ENCODE assay signal across 8 mouse cellular contexts in the genomic region with DNA sequence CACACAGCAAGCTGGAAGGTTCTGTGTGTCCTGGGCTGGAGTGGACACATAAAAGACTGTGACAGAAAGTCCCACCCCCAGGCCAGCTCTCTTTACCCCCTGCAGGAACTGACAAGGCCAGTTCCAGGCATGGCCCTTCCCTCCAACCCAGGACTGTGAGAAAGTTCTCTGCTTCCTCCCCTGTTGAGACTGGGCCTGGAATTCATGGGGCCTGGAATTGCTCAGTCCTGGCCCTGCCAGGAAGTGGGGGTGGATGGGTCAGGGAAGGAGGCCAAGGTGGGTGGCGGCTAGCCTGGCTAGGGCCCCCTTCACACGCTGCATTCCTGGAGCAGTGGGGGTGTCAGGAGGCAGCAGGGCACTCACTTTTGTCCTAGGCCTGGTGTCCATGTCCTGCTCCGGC. TPM values are rescaled to one million over a fixed set of nuclear protein-coding genes. Genes with fewer than 3 reads are reported as not detected.
DNase-seq lines count a peak whose midpoint lies in the region; ATAC-seq and TF ChIP-seq lines count a peak whose summit lies in the region.

No protein-coding gene starts in this region.

- ATAC-seq in intestine, embryonic 16.5 days, result peak; percentile 64
- ATAC-seq in liver, embryonic 15.5 days (ENCODE audit: insufficient read depth), result peak; percentile 41
- ATAC-seq in inflammation-experienced regulatory T-cells, adult 6 months, result no peak

- 0 out of 2 replicates have a peak overlapping the region, but pooled peaks have one; percentile 34 for H3K9ac ChIP-seq in ES-E14 (ENCODE audit: insufficient read depth, low read depth, low read length, poor library complexity, severe bottlenecking)
- peak overlapping the region; percentile 64 for H3K9ac ChIP-seq in intestine, embryonic 16.5 days (ENCODE audit: low read depth, low read length)
- no peak overlapping the region; the same call in 1 of the 2 replicates for H3K9ac ChIP-seq in liver, embryonic 15.5 days

- no peak overlapping the region for H3K4me2 ChIP-seq in intestine, embryonic 16.5 days (ENCODE audit: low read depth, low read length)
- no peak overlapping the region for H3K4me2 ChIP-seq in liver, embryonic 15.5 days

- no peaks in the 10 kb centered on the region for H3K9me3 ChIP-seq in ES-E14 (ENCODE audit: control insufficient read depth, insufficient read depth, low read depth, low read length)
- H3K9me3 ChIP-seq in intestine, embryonic 16.5 days (ENCODE audit: control insufficient read depth, low read length), result no peaks in the 10 kb centered on the region
- no peaks in the 10 kb centered on the region for H3K9me3 ChIP-seq in liver, embryonic 15.5 days (replicated peaks)

- DNase-seq in ES-E14 (ENCODE audit: low read depth, low spot score), result no peak
- peak; percentile 42 for DNase-seq in brain, embryonic 14.5 days (ENCODE audit: low read depth)
- peak; percentile 99 for DNase-seq in heart, adult 11 months
- peak; percentile 62 for DNase-seq in ovary, postnatal 36 days (ENCODE audit: low spot score)
- DNase-seq in spleen, postnatal 14 days (ENCODE audit: low spot score in 2 of 2), result no peak

- H3K4me1 ChIP-seq in ES-E14 (ENCODE audit: control insufficient read depth in 2 of 2, insufficient read depth in 2 of 2, low read length in 2 of 2, poor library complexity in 1 of 2), result peaks cover 0 to 36% of the 10 kb centered on the region in 2 experiments; a peak in 2 of 4 replicates
- H3K4me1 ChIP-seq in intestine, embryonic 16.5 days (ENCODE audit: control insufficient read depth, insufficient read depth, low read length), result peaks cover 13% of the 10 kb centered on the region
- peaks cover 29% of the 10 kb centered on the region for H3K4me1 ChIP-seq in liver, embryonic 15.5 days (replicated peaks)

- H3K4me3 ChIP-seq in ES-E14 (ENCODE audit: insufficient read depth in 1 of 2, low read depth in 1 of 2, low read length in 2 of 2, poor library complexity in 1 of 2, severe bottlenecking in 1 of 2), result no peak overlapping the region
- H3K4me3 ChIP-seq in intestine, embryonic 16.5 days (ENCODE audit: low read length), result no peak overlapping the region
- no peak overlapping the region for H3K4me3 ChIP-seq in liver, embryonic 15.5 days (replicated peaks)

- peaks cover 28% of the 10 kb centered on the region for H3K36me3 ChIP-seq in ES-E14 (ENCODE audit: control insufficient read depth, insufficient read depth, low read length, poor library complexity, severe bottlenecking)
- peaks cover 11% of the 10 kb centered on the region for H3K36me3 ChIP-seq in intestine, embryonic 16.5 days (ENCODE audit: control insufficient read depth, insufficient read depth, low read length)
- peaks cover 6% of the 10 kb centered on the region; the same call in 1 of the 2 replicates for H3K36me3 ChIP-seq in liver, embryonic 15.5 days (replicated peaks)

- TF ChIP-seq CTCF in brain, embryonic 14.5 days (IDR thresholded peaks at IDR 0.05; ENCODE audit: borderline replicate concordance, extremely low read depth, insufficient read depth, insufficient read length), result no peak

- in situ Hi-C loops in ES-E14 (cut with MboI; ENCODE audit: low sequenced_read_pairs in 2 of 2, unreplicated experiment in 2 of 2), result no loop called here

- no peak overlapping the region; the same call in 1 of the 2 replicates for H3K27ac ChIP-seq in ES-E14 (ENCODE audit: insufficient read depth, low read depth, low read length, poor library complexity, severe bottlenecking)
- H3K27ac ChIP-seq in intestine, embryonic 16.5 days (ENCODE audit: low read length), result peak overlapping the region; percentile 87
- H3K27ac ChIP-seq in liver, embryonic 15.5 days (replicated peaks), result peak overlapping the region; percentile 48

- H3K27me3 ChIP-seq in intestine, embryonic 16.5 days (replicated peaks; ENCODE audit: control insufficient read depth, insufficient read depth, low read length), result no peaks in the 10 kb centered on the region
- no peaks in the 10 kb centered on the region for H3K27me3 ChIP-seq in liver, embryonic 15.5 days

- TF ChIP-seq POLR2A in brain, embryonic 14.5 days (IDR thresholded peaks at IDR 0.05; ENCODE audit: borderline replicate concordance, extremely low read depth, insufficient read depth, insufficient read length, poor library complexity, severe bottlenecking), result no peak

- WGBS in intestine, embryonic 16.5 days, result 45% methylated on average over 3 of the region's 3 CpGs
- WGBS in liver, embryonic 15.5 days (ENCODE audit: insufficient replicate concordance), result 62% methylated on average over 3 of the region's 3 CpGs

TF ChIP-seq in ES-E14, 5 proteins besides CTCF, POLR2A, EP300 and RAD21:
- TF ChIP-seq MAFK (IDR thresholded peaks at IDR 0.05; ENCODE audit: insufficient read depth, low read depth, low read length) (no peak), ZNF384 (IDR thresholded peaks at IDR 0.05; ENCODE audit: low read depth, low read length) (no peak), HCFC1 (IDR thresholded peaks at IDR 0.05; ENCODE audit: borderline replicate concordance, insufficient read depth, low read length) (no peak)

RNA-seq across cellular contexts. Expression of a gene that starts 39.0 kb away (rescaled TPM):
- total RNA-seq in ES-E14 (2012; rRNA removed), result 65.3 and 90.0 TPM in 2 replicates
- 40.2 and 47.0 TPM in 2 replicates for polyA plus RNA-seq in brain, embryonic 14.5 days (2012; rRNA removed)
- 35.4 and 37.8 TPM in 2 replicates for polyA plus RNA-seq in intestine, embryonic 16.5 days (2015; fragmentation: Nextera tagmentation; extraction: Ambion mirVana)
- 8.5 and 11.6 TPM in 2 replicates for polyA plus RNA-seq in liver, embryonic 15.5 days (2015; fragmentation: Nextera tagmentation; extraction: Ambion mirVana)
- 1 to 10 TPM in 1 of 3 experiments, under 1 TPM in 2; 0.15 to 3.2 (median 0.90) TPM for polyA plus RNA-seq in inflammation-experienced regulatory T-cells, adult 6 months (2017; shearing (Covaris generic))

RNA-seq across cellular contexts. Expression of a gene that starts 46.5 kb away (rescaled TPM):
- 2,117 and 2,535 TPM in 2 replicates for total RNA-seq in ES-E14 (2012; rRNA removed)
- polyA plus RNA-seq in brain, embryonic 14.5 days (2012; rRNA removed), result 554 and 748 TPM in 2 replicates
- 141 and 162 TPM in 2 replicates for polyA plus RNA-seq in intestine, embryonic 16.5 days (2015; fragmentation: Nextera tagmentation; extraction: Ambion mirVana)
- polyA plus RNA-seq in liver, embryonic 15.5 days (2015; fragmentation: Nextera tagmentation; extraction: Ambion mirVana), result 79.8 and 80.2 TPM in 2 replicates
- 100 to 1,000 TPM in 1 of 3 experiments, 10 to 100 TPM in 2; 18.9 to 858 (median 48.2) TPM for polyA plus RNA-seq in inflammation-experienced regulatory T-cells, adult 6 months (2017; shearing (Covaris generic))

RNA-seq across cellular contexts. Expression of a gene that starts 46.5 kb away (rescaled TPM):
- total RNA-seq in ES-E14 (2012; rRNA removed), result 16.7 and 27.7 TPM in 2 replicates
- polyA plus RNA-seq in brain, embryonic 14.5 days (2012; rRNA removed), result 28.4 and 31.8 TPM in 2 replicates
- polyA plus RNA-seq in intestine, embryonic 16.5 days (2015; fragmentation: Nextera tagmentation; extraction: Ambion mirVana), result 6.8 and 7.8 TPM in 2 replicates
- 2.0 and 2.5 TPM in 2 replicates for polyA plus RNA-seq in liver, embryonic 15.5 days (2015; fragmentation: Nextera tagmentation; extraction: Ambion mirVana)
- polyA plus RNA-seq in inflammation-experienced regulatory T-cells, adult 6 months (2017; shearing (Covaris generic)), result 1 to 10 TPM; 4.2 to 7.3 (median 7.3) TPM

Comparison
In these comparisons a context has a peak if more than half of its experiments do, and no peak if none do; other contexts are left out.
1. DNase-seq: peak in brain, embryonic 14.5 days (single experiment), heart, adult 11 months (single experiment) and ovary, postnatal 36 days (single experiment); none in ES-E14 (single experiment) and spleen, postnatal 14 days (0 of 2).